Mouse (Mus musculus) adipocyte (in vitro differentiated cells): ENCODE results near the gene Slc12a8.

Experiments
- DNase-seq: peaks from one replicate; pipeline ENCODE4 v3.0.0-alpha.2; 2016; ENCODE audit warnings: low spot score

Slc12a8 gene

GRCm38 (mm10) chr16:33612056-33612770, 95.1 kb downstream of the Slc12a8 start:
- DNase-seq = peak; percentile 61

DNA sequence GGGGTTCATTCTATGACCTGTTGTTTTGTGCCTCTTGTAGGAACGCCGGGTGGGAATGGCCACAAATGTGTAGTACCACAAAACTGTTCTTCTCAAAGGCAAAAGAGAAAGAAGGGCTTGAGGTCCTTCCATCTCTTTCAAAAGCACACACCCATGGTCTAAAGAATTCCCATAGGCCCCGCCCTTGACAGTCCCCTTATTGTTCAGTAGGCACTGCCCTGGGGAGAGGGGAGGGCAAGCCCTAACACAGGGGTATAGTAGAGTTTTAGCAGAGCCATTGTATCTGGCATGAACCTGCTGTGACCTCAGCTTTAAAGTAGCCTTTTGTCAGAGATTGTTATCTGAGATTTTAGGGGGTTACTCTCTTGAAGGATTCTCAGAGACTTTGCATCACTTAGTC, 98.9 kb downstream of the Slc12a8 start:
- DNase-seq = no peak

- DNase-seq = no peak
These were observed 104.7 kb downstream of the Slc12a8 start for GRCm38 (mm10) chr16:33621836-33622235.

GRCm38 (mm10) chr16:33624586-33624985, 107.5 kb downstream of the Slc12a8 start:
- DNase-seq = no peak

GRCm38 (mm10) chr16:33629539-33629938, 112.4 kb downstream of the Slc12a8 start:
- DNase-seq = no peak

GRCm38 (mm10) chr16:33635836-33636595, 118.9 kb downstream of the Slc12a8 start:
- no peak for DNase-seq

DNA sequence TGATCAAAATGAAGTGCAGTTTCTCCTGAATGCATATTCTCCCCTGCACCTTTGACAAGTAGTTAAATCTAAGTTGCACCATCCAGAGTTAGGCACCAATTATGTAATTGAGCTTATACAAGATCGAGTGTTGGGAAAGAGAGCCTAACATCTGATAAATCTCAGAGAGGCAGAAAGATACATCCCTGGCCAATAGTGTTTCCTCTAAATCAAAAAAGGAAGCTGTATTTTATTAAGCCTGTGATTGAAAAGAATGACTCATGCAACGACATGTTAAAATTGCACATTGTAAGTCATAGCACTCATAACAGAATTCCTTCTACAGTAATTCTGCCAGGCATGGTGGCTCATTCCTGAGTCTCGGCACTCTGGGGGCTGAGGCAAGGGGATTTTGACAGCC, 124.7 kb downstream of the Slc12a8 start:
- peak; percentile 33 for DNase-seq

GRCm38 (mm10) chr16:33653116-33653515, 136.0 kb downstream of the Slc12a8 start:
- no peak for DNase-seq

GRCm38 (mm10) chr16:33655443-33655842, 138.3 kb downstream of the Slc12a8 start:
- no peak for DNase-seq

DNA sequence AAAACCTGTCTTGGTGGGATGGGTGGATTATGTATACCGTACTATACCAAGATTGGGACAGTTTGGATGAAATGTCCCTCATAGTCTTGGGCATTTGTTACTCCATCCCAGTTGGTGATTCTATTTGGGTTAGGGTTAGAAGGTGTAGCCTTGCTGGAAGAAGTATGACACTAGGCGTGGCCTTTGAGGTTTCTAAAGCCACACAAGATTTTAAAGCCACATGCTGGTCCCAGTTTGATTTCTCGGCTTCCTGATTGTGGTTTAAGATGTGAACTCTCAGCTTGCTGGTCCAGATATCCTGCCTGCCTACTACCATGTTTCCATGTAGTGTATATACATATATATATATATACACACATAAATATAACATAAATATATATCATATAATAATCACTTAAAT, 140.1 kb downstream of the Slc12a8 start:
- no peak for DNase-seq

DNA sequence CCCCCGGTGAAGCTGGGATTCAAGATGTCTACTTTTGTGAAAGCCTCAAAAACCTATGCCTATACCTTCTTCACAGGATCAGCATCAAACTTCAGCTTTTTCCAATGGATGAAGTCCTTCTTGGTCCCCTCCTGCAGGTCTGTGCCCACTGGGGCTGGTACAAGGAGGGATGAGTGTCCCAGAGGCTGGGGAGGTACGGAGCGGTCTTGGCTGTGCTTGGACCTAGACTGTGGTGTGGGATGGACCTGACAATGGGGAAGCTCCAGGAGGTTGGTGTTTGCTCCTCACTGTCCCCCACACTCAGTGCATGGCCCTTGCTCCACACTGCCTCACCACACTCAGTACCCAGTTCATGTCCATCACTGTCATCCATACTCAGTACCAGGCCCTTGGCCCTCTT, 141.0 kb downstream of the Slc12a8 start:
- DNase-seq = no peak

- no peak for DNase-seq
These were observed 142.4 kb downstream of the Slc12a8 start for GRCm38 (mm10) chr16:33659521-33659920.

DNA sequence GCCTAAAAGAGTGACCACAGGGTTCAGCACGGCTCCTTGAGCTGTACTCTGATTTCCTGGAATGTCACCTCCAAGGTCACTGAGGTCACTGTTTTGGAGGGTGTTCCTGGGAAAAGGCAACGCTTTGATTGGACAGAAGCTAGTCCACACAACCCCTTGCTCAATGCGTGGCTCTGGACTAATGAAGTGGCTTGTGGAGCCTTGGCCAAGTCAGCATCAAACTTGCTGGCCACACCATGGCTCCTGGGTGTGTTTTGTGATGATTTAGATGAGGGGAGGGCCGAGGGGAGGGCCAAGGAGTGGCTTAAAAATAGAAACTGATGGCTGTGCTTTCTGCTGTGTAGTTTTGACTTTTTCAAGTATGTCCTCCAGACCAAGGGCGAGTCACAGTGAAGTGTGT, 143.0 kb downstream of the Slc12a8 start:
- peak; percentile 53 for DNase-seq

GRCm38 (mm10) chr16:33662841-33663240, 145.7 kb downstream of the Slc12a8 start:
- no peak for DNase-seq

GRCm38 (mm10) chr16:33666226-33666625, 149.1 kb downstream of the Slc12a8 start:
- no peak for DNase-seq

DNA sequence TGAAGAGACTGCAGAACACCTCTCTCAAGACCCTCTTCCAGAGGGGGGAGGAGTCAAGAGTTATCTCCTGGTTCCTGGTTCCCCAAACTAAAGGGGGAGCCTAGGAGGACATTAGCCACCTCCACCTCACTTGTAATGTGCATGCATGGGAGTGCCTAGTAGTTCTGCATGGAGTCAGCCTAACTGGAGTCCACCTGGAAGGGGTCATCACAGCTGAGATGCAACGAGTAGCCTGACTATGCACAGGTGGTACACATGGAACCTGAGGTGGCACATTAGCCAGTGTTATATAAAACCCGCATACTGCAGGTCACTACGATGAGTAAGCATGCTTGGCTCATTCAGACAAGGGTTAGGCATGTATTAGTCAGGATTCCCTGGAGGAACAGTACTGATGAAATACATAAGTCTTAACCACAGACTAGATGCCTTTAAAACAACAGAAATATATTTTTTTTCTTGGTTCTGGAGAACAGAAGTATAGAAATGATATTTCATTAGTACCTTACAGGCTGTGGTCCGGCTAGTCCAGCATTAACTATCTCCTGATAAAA, 149.9 kb downstream of the Slc12a8 start:
- DNase-seq = peak; percentile 53

- DNase-seq = no peak
These were observed 151.3 kb downstream of the Slc12a8 start for GRCm38 (mm10) chr16:33668448-33668847.

GRCm38 (mm10) chr16:33669072-33669471, 151.9 kb downstream of the Slc12a8 start:
- DNase-seq = no peak

DNA sequence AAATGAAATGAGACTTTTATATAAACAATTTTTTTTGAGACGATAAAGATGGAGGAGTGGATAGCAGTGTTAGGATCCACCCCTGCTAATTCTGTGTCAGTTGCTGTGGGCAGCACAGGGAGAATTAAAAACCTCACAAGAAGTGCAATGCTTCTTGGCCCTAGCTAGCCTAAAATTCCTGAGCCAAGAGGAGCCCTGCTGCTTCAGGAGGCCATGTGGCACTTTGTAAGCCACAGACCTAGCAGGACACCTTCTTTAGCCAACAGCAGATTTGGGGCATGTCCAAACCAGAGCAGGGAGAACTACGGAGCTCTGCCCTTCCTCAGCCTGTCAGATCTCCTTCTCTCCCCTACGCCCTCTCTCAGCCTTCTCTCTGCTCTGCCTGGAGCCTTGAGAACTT, 153.2 kb downstream of the Slc12a8 start:
- peak; percentile 73 for DNase-seq

- no peak for DNase-seq
These were observed 153.8 kb downstream of the Slc12a8 start for GRCm38 (mm10) chr16:33670933-33671332.

- DNase-seq = no peak
These were observed 155.1 kb downstream of the Slc12a8 start for GRCm38 (mm10) chr16:33672188-33672587.

DNA sequence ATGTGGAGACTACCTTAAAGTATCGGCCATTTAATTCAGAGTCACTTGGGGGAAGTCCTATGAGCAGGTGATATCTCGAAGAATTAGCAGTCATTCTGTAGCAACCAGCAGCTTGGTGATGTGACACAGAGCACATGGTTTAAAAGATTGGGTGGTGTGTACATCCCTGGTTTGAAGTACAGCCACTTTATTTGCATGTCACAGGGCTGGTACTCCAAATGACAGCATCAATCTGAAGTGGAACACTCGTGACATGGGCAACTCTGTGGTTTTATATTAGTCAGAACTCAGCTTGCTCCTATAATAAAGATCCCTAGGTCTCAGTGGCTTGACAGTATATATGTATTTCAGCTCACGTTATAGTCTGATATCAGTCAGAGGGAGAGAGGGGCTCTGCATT, 155.5 kb downstream of the Slc12a8 start:
- DNase-seq = no peak

DNA sequence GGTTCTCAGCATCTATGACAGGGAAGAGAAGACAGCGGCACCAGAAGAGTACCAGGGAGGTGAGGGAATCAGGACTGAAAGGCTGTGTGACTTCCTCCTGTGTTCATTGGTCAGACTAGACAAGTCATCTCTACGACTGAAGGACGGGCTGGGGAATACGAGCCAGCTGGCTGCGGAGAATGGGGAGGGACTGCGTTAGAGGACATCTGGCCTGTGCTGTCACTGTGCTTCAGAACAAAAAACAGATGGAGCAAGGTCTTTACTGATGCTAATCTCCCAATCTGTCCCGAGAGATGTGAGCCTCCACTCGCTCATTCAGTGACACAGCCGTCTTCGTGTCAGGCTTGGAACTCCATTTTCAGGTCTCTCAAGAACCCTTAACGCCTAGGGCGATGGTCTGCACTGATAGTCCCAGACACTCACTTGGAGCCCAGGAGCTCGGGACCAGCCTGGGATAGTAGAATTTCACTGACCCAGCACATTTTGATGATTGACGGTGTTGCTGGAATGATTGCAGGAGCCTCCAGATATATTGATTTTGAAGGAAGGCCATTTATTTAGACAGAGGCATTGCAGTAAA, 156.5 kb downstream of the Slc12a8 start:
- no peak for DNase-seq
